Mouse (Mus musculus) E14TG2a.4 (cell line): Measurements from ENCODE around the gene Itpr1.

ENCODE experiments used
- CTCF ChIP-seq: conservative IDR thresholded peaks from 2 replicates; pipeline ENCODE4 v1.5.1; 2014; ENCODE audit warnings: low read length
- POU5F1 ChIP-seq: IDR thresholded peaks from 2 replicates; pipeline ENCODE4 v1.6.1; 2014; ENCODE audit warnings: low read length, borderline replicate concordance

GRCm38 (mm10) chr6:108554878-108555277, 342.0 kb downstream of the Itpr1 start:
- no peak for TF ChIP-seq CTCF
- no peak for TF ChIP-seq POU5F1
